ENCODE assay signal across 23 mouse cellular contexts in the genomic region with DNA sequence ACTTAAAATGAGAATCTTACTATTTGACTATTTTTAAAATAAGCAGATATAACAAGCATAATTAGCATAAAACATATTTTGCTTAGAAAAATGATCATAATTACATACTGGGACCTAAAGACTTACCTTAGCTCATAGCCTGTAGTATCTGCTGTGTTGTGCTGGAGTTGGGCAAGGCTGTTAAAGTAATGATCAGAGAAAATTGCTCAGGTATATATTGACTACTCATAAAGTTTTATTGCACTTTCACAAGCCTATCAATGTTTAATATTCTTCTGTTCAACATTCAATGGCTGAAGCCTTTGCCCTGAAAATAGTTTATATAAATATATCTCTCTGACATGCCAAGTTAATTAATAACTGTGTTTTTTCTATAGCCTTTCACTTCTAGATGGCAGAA. TPM values are rescaled to one million over a fixed set of nuclear protein-coding genes. Genes with fewer than 3 reads are reported as not detected.
DNase-seq lines count a peak whose midpoint lies in the region; ATAC-seq and TF ChIP-seq lines count a peak whose summit lies in the region.
"Had no signal": no experiment of that assay in that cellular context is flagged by ENCODE, and none has a peak within 500 bp of the region (broad histone marks: within the 10 kb centered on the region; RNA-seq: fewer than 3 reads in every experiment).

A gene (minus strand): TSS at position 189 of the 400 bp plus-strand sequence.

- H3K4me3 ChIP-seq in intestine, embryonic 16.5 days (ENCODE audit: low read length) = no peak within 1 kb of the TSS
- no peak within 1 kb of the TSS for H3K4me3 ChIP-seq in forebrain, embryonic 13.5 days
- no peak within 1 kb of the TSS for H3K4me3 ChIP-seq in lung, postnatal 0 days (ENCODE audit: low read depth, low read length)
- H3K4me3 ChIP-seq: embryonic facial prominence, embryonic 13.5 days; embryonic facial prominence, embryonic 15.5 days; erythroblast, embryonic 14.5 days; forebrain, embryonic 10.5 days; forebrain, embryonic 12.5 days; forebrain, embryonic 15.5 days had no signal

- no peak within 1 kb of the TSS for H3K27ac ChIP-seq in intestine, embryonic 16.5 days (ENCODE audit: low read length)
- no peak within 1 kb of the TSS for H3K27ac ChIP-seq in forebrain, embryonic 13.5 days
- no peak within 1 kb of the TSS for H3K27ac ChIP-seq in lung, postnatal 0 days (ENCODE audit: low read length)
- H3K27ac ChIP-seq: embryonic facial prominence, embryonic 13.5 days; embryonic facial prominence, embryonic 15.5 days; forebrain, embryonic 10.5 days; forebrain, embryonic 12.5 days; forebrain, embryonic 15.5 days had no signal

- no peak for DNase-seq in large intestine, adult 2 months (ENCODE audit: low read depth, low spot score)
- DNase-seq in lung, postnatal 0 days (ENCODE audit: low spot score) = no peak
- DNase-seq: adrenal gland, adult 2 months; adrenal gland, postnatal 10 days; adrenal gland, postnatal 25 days; cerebellum, adult 11 months; cerebellum, adult 18-20 months; cerebellum, adult 8-10 months; cerebellum, adult 9-11 months; cerebellum, postnatal 14 days; cerebellum, postnatal 36 days; embryo, embryonic 11 days; forebrain, postnatal 0 days had no signal

- TF ChIP-seq EP300 in lung, postnatal 0 days (IDR thresholded peaks at IDR 0.05) = no peak

- H3K4me2 ChIP-seq in intestine, embryonic 16.5 days (ENCODE audit: low read depth, low read length) = no peak within 1 kb of the TSS
- no peak within 1 kb of the TSS for H3K4me2 ChIP-seq in forebrain, embryonic 13.5 days
- H3K4me2 ChIP-seq in lung, postnatal 0 days (replicated peaks; ENCODE audit: low read depth, low read length) = no peak within 1 kb of the TSS
- H3K4me2 ChIP-seq: embryonic facial prominence, embryonic 13.5 days; embryonic facial prominence, embryonic 15.5 days; forebrain, embryonic 12.5 days; forebrain, embryonic 15.5 days had no signal

- no peaks in the 10 kb centered on the region for H3K27me3 ChIP-seq in intestine, embryonic 16.5 days (replicated peaks; ENCODE audit: control insufficient read depth, insufficient read depth, low read length)
- no peaks in the 10 kb centered on the region for H3K27me3 ChIP-seq in forebrain, embryonic 13.5 days
- no peaks in the 10 kb centered on the region for H3K27me3 ChIP-seq in lung, postnatal 0 days (replicated peaks; ENCODE audit: insufficient read depth, low read length)
- H3K27me3 ChIP-seq: embryonic facial prominence, embryonic 13.5 days; embryonic facial prominence, embryonic 15.5 days; forebrain, embryonic 12.5 days; forebrain, embryonic 15.5 days had no signal

- H3K9ac ChIP-seq in intestine, embryonic 16.5 days (ENCODE audit: low read depth, low read length) = no peak within 1 kb of the TSS
- H3K9ac ChIP-seq in forebrain, embryonic 13.5 days = no peak within 1 kb of the TSS
- no peak within 1 kb of the TSS for H3K9ac ChIP-seq in lung, postnatal 0 days (replicated peaks; ENCODE audit: low read depth)
- H3K9ac ChIP-seq: embryonic facial prominence, embryonic 13.5 days; embryonic facial prominence, embryonic 15.5 days; forebrain, embryonic 12.5 days; forebrain, embryonic 15.5 days; forebrain, postnatal 0 days had no signal

- no peaks in the 10 kb centered on the region for H3K9me3 ChIP-seq in intestine, embryonic 16.5 days (ENCODE audit: control insufficient read depth, low read length)
- no peaks in the 10 kb centered on the region for H3K9me3 ChIP-seq in forebrain, embryonic 13.5 days (replicated peaks)
- no peaks in the 10 kb centered on the region for H3K9me3 ChIP-seq in lung, postnatal 0 days (ENCODE audit: low read length)
- H3K9me3 ChIP-seq: embryonic facial prominence, embryonic 13.5 days; embryonic facial prominence, embryonic 15.5 days; forebrain, embryonic 10.5 days; forebrain, embryonic 12.5 days; forebrain, embryonic 15.5 days had no signal

- no peak for TF ChIP-seq CTCF in lung, postnatal 0 days (IDR thresholded peaks at IDR 0.05)

- H3K36me3 ChIP-seq in intestine, embryonic 16.5 days (ENCODE audit: control insufficient read depth, insufficient read depth, low read length) = no peaks in the 10 kb centered on the region
- H3K36me3 ChIP-seq in forebrain, embryonic 13.5 days (ENCODE audit: poor library complexity, severe bottlenecking) = no peaks in the 10 kb centered on the region
- no peaks in the 10 kb centered on the region for H3K36me3 ChIP-seq in lung, postnatal 0 days (ENCODE audit: insufficient read depth, low read length)
- H3K36me3 ChIP-seq: embryonic facial prominence, embryonic 13.5 days; embryonic facial prominence, embryonic 15.5 days; forebrain, embryonic 10.5 days; forebrain, embryonic 12.5 days; forebrain, embryonic 15.5 days had no signal

- peak; percentile 86 for ATAC-seq in intestine, embryonic 16.5 days
- no peak for ATAC-seq in forebrain, embryonic 13.5 days
- no peak for ATAC-seq in lung, postnatal 0 days
- no peak for ATAC-seq in frontal cortex, adult (ENCODE audit: low TSS enrichment)
- ATAC-seq: forebrain, embryonic 15.5 days; forebrain, postnatal 0 days had no signal

- H3K4me1 ChIP-seq in intestine, embryonic 16.5 days (ENCODE audit: control insufficient read depth, insufficient read depth, low read length) = no peaks in the 10 kb centered on the region
- H3K4me1 ChIP-seq in forebrain, embryonic 13.5 days = no peaks in the 10 kb centered on the region
- H3K4me1 ChIP-seq in lung, postnatal 0 days (ENCODE audit: insufficient read depth, low read depth, low read length) = no peaks in the 10 kb centered on the region
- H3K4me1 ChIP-seq: embryonic facial prominence, embryonic 13.5 days; embryonic facial prominence, embryonic 15.5 days; forebrain, embryonic 10.5 days; forebrain, embryonic 12.5 days; forebrain, embryonic 15.5 days had no signal

RNA-seq across cellular contexts. Expression of the gene that starts here (rescaled TPM):
- 0.71 and 1.1 TPM in 2 replicates for polyA plus RNA-seq in intestine, embryonic 16.5 days (2015; fragmentation: Nextera tagmentation; extraction: Ambion mirVana)
- polyA plus RNA-seq in large intestine, adult 2 months (2012; rRNA removed) = 97.4 and 371 TPM in 2 replicates
- polyA plus RNA-seq in forebrain, embryonic 13.5 days (2015; fragmentation: Nextera tagmentation; extraction: Ambion mirVana) = not detected in 2 replicates
- not detected in 2 replicates for polyA plus RNA-seq in lung, postnatal 0 days (2015; fragmentation: Nextera tagmentation; extraction: Ambion mirVana)
- polyA plus RNA-seq: adrenal gland, adult 2 months; C2C12; embryonic facial prominence, embryonic 15.5 days; erythroblast, embryonic 14.5 days; forebrain, embryonic 10.5 days; forebrain, embryonic 12.5 days; forebrain, embryonic 15.5 days; forebrain, postnatal 0 days had no signal

Comparison
In these comparisons a context has a peak if more than half of its experiments do, and no peak if none do; other contexts are left out.
1. RNA of the gene that starts here (polyA plus RNA-seq): 97.4 to 371 TPM in large intestine, adult 2 months; 0.71 to 1.1 TPM in intestine, embryonic 16.5 days, not detected in forebrain, embryonic 13.5 days and not detected in lung, postnatal 0 days; every median in the first group is over 10 times any median in the second.